Mouse (Mus musculus) E14TG2a.4 (cell line): Measurements from ENCODE around the gene Cwf19l2.

Experiments
- CTCF ChIP-seq: conservative IDR thresholded peaks from 2 replicates; pipeline ENCODE4 v1.5.1; 2014; ENCODE audit warnings: low read length
- NANOG ChIP-seq: IDR thresholded peaks from 2 replicates; pipeline ENCODE4 v1.6.1; 2014; ENCODE audit warnings: borderline replicate concordance, low read length, mixed read lengths
- POU5F1 ChIP-seq: IDR thresholded peaks from 2 replicates; pipeline ENCODE4 v1.6.1; 2014; ENCODE audit warnings: low read length, borderline replicate concordance

DNA sequence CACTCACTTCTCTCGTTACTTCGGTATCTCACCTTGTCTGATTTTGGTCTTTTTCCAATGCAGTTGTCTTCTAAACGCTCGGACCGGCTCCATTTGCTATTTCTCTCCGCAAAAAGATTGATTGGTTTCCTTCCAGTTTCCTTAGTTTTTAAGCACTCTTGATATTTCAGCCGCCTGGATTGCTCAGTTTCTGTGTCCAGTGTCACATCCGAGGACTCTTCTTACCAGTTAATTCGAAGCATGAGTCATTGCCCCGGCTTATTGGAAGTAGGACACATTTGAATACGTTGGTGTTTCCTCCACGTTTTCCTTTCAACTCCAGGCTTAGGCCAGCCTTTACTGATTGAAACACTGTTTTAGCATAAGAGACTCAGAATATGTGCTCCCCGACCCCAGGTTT lies 980 bp downstream of the Cwf19l2 start:
- TF ChIP-seq CTCF (no peak), NANOG (no peak), POU5F1 (no peak)
